Mouse (Mus musculus) left cerebral cortex, adult 9 months (tissue): Measurements from ENCODE around the gene Shank2.

Experiments
- DNase-seq, 2 experiments: peaks; one replicate each; pipeline ENCODE4 v3.0.0; 2022; ENCODE audit warnings: low spot score in 2 of 2

The Shank2 gene

DNA sequence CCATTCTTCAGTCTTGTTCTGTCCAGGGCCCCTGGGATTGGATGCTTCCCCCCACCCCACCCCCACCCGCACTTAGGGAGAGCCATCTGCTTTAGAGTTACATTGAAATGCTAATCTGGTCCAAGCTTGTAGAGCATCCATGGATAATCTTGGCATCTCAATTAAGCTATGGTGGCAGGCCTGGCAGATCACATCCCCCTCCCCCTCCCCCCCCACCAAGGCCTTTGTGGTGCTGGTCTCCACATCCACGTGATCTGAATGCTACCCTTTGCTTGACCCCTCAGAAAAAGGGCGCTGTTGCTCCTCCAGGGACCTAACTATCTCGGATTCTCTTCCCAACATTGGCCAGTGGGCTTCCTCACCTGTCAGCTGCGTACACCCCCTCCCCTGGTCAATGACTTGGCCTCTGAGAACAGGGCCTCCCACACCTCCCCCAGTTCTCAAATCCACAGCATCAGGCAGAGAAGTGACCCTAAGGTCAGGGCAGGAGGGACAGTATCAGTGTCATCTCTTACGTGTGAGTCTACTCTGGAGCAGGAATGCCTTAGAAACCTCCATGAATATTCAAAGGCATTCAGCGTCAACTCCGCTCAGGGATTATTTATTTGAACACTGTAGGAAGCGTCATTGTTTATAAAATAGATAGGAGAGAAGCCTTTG, 104.8 kb downstream of the Shank2 start:
- DNase-seq = no peak

DNA sequence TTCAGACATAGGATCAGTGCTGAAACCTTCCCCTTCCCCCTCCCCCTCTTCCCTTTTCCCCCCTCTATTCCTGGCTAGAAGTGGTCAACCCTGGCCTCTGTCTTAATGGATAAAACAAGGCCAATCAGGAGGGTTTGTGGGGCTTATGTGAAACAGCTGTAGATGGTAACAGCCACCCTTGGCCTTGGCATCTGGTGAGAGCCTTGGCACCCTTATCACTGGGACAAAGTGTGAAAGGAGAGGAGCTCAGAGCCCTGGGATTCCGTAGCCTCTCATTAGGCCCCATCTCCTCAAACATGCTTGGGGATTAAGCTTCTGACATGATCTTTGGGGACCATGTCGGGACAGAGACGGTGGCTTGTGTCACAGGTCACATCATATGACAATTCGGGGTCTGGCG, 106.4 kb downstream of the Shank2 start:
- DNase-seq = no peak

DNA sequence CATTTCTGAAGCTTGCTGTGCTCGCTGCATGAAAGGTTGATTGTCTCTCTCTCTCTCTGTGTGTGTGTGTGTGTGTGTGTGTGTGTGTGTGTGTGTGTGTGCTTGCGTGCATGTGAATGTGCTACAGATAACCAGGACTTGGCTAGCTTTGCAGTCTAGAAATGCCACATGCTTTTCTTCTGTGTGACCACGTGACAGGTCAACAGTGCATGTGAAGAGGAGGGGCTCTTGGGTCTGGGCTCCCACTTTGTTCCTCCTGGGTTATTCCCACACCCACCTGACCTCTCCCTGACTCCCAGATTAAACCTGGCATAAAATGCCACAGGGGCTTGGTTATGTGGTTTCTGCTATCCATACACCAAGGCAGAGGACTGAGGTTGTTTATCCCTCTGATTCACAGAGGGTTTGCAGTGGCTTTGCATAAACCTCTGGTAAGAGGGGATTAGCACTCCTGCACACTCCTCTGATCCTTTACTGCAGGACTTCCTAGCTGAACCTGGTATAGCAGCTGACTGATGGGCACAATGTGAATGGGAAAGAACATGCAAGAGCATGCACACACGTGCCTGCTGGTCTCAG, 109.4 kb downstream of the Shank2 start:
- no peak for DNase-seq

DNA sequence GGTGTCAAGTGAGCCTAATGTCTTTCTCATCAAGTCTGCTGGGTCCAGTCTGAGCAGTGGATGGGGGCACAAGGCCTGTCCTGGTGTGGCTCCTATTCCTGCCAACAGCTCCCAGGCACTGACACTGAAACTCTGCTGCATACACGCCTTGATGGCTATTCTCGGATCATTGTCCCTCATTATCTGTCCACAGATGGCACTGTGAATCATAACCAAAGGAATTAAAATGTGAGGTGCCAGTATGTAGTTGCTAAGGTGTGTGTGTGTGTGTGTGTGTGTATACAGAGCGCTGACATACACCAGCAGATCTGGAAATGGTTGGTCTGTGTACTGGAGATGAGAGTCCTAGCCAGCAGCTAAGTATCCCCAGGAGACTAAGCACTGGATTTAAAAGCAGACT, 110.3 kb downstream of the Shank2 start:
- DNase-seq = no peak

DNA sequence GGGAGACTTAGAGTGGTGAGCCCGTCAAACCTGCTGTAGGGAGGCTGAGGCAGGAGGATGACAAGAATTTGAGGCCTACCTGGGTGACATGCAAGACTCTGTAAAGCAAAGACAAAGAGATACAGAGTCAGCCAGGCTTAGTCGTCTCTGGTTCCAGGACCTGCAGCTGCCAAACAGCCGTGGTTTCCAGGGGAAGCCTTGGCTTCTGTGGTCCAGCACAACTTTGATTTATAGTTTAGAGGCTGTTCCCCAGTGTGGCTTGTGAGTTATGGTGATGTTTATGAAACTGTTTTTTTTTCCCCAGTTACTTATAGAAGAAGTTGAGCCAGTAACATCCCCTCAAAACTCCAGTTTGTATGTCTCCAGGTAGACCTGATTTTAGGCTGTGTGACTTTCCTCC, 112.5 kb downstream of the Shank2 start:
- DNase-seq = no peak

DNA sequence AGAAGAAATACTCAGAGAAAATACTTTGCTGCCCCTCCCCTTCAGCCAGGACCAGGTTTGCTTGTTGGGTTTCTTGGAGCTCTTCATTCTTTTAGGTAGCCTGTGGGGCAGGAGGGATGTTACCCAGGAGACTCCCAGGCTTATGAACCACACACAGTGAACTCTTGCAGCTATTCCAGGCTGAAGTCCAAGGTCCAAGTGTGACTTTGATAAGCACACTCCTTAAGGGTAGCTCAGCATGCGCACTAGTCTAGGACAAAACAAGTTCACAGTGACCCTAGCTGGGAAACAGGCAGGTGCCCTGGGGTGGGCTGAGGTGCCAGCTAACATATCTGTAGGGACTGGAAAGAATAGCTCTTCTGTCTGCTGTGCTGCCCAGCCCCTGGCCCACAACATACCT, 117.8 kb downstream of the Shank2 start:
- no peak for DNase-seq

DNA sequence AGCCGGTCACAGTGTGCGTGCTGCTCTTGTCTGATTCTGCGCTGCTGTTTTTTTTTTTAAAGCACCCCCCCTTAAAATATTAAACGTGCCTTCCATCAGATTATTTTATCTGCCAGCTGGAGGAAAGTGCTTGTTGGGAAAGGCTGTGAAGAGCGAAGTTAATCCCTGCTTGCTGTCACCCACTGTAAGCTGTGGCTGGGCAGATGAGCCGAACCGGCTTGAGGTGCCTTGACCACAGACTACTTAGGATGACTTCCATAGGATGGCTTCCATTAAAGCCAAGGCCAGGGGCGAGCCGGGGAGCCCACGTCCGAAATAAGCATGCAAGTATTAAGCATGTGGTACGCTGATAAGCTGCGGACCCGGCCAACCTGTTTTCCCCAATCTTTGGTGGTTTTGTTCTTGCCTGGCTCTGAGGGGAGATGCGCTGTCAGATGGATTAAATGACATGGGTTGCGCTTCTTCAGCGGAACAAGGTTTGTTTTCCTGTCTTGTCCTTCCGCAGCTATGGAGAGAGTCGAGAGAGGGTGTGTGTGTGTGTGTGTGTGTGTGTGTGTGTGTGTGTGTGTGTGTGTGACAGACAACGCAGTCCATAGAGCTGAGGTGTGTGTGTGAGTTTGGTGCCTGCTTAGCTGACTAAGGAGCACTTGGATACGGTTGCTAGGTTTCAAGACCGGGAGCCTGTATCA, 131.1 kb downstream of the Shank2 start:
- peak in 1 of 2 experiments; percentile 39 for DNase-seq

DNA sequence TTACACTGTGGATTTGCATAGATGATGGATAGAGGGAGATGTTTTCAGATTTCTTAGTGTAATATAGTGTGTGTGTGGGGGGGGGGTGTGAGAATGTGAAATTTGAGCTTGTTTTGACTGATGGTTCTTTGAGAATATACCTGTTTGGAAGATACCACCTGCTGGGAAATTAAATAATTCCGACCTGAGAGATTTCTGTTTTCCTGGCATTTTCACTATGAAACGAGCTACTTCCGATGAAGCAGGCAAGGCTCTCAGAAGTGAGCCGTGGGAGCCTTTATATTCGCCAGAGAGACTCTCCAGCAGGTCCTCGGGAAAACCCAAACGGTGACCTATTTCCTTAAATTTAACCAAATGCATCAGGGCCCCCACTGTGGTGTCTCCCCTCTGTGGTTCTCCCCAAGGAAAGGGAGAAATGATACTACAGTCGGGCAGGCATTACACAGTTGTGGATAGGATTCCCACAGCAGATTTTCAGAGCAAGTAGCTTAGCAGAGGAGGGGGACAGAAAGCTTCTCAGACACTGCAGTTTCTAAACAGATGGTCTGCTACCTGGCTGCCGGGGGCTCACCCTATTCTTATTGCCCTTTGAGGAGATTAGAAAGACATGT, 131.8 kb downstream of the Shank2 start:
- DNase-seq = peak in 1 of 2 experiments; percentile 14

DNA sequence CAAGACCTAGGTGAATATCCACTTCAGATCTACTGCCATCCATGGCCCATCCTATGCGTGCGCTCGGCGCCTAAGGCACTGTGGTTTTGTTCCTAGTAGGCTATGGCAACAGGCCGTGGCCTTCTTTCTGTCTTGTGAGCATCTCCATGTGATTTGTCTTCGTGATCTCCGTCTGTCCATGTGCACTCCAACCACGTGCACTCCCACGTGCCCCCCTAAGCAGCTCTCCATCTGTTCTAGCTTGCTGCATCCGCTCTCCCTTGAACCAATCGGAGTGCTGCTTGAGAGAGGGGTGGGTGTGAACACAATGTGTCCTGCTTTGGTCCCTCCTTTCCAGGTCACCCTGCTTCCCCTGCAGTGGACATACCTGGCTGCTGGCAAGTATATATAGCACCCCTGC, 133.0 kb downstream of the Shank2 start:
- DNase-seq = peak in 1 of 2 experiments; percentile 56

DNA sequence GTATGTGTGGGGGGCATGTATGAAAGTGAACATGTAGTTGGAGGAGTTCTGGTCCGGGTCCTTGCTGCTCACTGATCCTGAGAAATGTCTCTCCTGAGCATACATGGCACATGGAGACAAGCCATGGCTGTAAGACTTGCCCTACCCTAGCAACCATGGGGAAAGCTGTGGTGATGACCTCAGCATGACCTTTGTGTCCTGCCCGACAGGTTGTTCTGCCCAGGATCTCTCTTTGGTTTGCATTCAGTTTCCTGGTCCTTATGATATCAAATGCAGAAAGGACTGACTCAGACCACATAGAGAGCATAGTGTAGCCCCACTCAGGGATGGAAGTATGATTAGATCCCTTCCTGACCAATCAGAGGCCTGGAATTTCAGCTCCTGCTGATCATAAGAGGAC, 136.1 kb downstream of the Shank2 start:
- DNase-seq = no peak

DNA sequence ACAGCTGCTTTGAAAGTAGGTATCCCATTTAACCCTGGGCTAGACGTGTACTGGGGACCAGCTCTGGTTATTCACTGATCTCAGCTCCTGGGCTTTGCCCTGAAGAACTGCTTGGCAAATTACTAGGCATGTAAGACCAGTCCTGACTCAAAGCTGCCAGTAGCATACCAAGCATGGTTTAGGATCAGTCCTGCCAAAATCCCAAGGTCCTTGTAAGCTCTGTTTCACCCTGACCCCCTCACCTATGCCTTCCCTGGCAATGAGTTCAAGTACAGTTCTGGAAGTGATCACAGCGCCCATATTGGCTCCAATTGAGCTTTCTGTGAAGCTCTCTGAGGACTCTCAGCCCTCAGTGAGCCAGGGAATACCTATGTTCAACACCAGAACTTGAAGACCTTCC, 136.7 kb downstream of the Shank2 start:
- DNase-seq = no peak

DNA sequence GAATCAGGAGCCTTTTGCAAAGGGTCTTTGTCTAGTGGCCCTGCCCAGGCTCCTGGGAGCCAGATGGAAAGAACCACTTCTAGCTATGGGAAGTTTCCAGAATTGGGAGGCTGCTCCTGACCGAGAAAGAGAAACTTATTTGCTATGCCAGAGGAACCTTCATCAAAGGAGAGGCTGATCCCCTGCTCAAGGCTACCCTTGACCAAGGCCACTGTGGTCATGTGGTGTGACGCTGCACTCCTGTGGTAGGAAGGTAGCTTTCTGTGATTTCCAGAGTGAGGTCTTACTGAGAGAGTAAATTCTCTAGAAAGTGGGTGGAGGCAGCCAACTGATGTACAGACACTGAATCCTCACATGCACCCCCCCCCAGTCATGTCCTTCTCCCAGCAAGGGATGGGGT, 138.0 kb downstream of the Shank2 start:
- no peak for DNase-seq

DNA sequence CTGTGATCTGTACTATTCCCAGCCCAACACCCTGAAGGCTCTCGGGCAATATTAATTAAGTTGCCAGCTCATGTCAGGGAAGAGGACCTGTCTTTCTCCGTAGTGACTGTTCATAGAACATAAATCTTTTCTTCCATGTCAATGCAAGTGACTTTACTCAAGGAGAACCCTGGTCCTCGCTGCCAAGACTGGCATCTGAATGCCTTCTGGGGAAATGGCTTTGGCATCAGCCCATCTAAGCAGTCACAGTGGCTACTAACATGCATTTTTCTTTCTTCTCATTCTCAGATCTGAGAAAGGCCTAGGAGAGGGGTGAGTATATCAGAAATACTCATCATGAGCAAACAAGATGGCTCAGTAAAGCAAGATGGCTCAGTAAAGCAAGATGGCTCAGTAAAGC, 138.7 kb downstream of the Shank2 start:
- DNase-seq = no peak

DNA sequence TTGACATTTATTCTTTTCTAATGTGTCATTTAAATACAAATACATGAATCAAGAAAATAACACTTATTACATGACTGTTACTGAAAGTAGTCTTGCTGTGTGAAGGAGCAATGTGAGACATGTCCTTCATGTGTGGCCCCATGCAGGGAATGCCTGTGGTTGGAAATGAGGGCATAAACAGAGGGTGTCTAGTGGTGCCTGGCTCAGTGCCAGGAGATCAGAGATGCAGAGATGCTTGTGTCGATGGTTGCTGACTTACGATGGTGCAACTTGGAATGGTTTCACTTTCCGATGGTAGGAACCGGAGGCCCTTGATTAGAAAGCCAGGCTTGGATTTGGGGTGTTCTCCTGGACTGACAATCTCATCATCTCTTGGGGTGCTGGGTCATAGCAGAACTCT, 140.3 kb downstream of the Shank2 start:
- DNase-seq = no peak

DNA sequence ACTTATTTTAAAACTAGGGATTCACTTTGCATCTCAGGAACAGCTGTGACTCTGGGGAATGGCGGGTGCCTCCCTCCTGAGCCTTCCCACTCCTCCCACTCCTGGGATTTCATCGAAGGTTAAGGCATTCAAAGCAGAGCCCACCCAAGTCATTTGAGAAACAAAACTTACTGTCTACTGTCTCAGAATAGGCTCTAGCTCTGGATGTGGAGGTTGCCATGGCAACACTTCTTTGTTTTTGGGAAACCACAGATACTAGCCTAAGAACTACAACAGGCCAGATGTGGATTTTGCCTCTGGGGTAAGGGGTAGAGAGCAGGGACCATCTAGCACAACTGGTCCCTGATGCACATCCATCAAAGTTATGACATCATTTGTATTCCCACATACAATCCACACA, 142.2 kb downstream of the Shank2 start:
- DNase-seq = no peak

DNA sequence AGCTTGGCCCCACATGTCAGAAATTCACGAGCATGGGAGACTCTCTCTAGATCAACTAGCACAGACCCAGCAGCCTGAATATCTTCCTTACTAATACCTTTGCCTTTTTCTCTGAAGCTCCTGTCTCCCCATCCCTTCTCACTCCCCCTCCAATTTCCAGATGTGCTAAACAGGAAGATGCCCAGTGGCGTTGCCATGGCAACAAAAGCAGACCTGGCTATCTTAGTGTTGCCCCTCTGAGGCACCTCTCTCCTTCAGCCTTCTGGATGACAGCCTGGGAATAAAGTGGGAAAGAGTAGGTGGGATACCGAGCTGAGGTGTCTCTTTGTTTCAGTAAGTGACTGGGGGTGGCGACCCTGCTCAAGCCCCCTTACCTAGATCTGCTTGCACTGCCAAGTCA, 146.4 kb downstream of the Shank2 start:
- DNase-seq = no peak

DNA sequence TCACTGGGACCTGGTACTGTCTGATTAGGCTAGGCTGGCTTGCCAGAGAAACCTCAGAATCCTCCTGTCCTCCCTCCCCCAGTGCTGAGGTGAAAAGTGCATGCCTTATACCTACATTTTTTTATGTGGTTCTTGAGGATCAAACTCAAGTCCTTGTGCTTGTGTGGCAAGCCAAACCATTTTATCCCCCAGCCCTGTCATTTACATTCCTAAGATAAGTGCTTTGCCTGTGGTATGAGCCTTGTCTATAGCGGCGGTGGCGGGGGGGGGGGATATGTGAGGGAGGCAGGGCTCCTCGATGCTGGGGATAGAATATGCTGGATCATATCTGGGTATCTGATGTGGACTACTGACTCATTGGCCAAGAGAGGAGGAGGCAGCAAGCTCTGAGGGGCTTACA, 151.4 kb downstream of the Shank2 start:
- DNase-seq = no peak

DNA sequence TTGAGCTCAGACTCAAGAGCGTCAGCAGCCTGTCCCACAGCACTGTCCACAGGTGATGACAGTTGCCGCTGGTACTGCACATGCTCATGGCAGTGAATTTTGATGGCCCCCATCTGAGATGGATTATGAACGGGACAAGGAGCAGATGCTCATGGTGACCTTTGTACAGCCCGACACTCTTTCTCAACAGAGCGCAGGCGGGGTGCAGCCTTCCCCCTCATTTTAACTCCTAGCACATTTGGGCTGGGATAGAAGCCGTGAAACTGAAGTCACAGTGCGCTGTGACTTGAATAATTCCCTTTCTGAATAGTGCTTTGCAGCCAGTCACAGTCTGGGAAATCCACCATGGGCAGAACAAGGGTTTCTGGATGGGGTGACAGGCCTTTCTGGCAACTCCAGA, 152.0 kb downstream of the Shank2 start:
- DNase-seq = no peak

DNA sequence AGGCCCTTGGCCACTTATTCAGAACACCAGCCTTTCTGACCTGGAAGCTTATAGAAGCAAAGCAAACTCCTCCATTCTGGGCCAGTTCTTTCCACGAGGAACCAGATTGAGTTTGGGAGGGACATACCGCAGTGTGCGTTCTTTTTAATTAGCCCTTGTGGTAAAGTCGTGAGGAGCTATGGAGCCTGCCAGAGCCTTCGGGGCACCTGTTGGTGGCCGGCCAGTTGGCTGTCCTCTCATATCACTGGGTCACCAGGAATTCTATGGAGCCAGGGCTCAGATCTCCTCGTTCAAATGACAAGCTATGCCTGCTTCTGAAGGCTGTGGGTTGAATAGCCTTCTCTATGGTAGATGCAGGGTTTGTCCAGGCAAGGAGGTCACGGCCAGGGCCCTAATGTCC, 156.2 kb downstream of the Shank2 start:
- DNase-seq = no peak

DNA sequence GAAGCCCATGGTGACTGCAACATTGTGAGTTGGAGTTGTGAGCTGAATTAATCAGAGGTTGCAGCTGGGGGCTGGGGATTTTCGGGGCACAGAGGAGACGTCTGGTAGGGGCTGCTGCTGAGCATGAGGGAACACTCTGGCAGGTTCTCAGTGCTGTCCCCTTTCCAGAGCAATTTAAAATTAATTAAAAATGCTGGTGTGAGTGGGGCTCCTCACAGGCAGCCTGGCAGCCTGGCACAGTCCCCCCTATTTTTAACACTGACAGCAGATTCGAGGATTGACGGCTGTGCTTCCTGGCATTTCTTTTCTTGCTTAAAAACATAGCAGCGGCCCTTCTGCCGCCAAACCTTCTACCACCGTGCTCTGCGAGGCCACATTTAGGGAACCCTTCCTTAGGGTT, 157.8 kb downstream of the Shank2 start:
- no peak for DNase-seq

DNA sequence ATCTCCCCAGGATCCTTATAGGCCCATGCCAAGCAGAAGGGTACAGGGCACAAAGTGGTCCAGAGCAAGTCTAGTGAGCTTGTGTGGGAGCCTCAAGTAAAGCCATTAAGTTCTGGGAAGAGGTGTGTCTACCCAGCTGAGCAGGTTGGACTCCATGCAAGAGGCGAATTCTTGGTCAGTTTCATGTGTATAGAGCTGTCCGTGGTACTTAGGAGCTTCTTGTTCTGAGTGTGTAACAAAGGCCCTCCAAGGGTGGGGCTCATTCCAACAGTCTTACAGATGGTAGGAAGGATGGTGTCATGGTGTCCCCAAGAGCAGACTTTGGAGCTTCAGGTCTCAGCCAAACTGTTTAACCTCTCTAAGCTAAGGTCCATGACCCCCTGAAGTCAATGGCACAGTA, 158.3 kb downstream of the Shank2 start:
- no peak for DNase-seq

DNA sequence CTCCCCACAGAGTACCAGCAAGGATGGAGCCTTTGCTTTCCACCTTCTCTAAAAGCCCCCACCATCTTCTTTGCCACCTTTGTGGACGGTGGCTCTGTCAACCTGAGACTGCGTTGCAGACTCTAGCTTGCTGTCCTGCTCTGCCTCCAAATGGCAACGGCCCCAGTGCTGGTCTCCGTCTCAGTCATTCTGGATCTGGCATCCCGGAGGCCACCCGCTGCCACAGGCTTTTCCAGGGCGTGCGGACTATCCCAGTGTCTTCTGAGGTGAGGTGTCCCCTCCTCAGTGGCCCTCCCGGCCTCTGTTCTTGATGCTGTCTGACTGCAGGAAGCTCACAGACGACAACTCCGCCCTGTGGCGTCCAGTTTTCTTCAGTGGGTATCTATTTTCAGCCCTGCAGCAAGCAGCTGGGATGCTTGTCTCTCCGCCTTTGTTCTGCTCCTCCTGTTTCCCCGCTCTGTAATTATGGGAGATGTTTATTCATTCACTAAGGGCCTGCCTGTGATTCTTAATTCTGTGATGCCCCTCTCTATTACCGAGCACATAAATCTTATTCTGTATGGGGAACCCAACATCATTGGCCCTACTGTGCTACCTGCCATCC, 159.0 kb downstream of the Shank2 start:
- DNase-seq = peak in 1 of 2 experiments; percentile 22

DNA sequence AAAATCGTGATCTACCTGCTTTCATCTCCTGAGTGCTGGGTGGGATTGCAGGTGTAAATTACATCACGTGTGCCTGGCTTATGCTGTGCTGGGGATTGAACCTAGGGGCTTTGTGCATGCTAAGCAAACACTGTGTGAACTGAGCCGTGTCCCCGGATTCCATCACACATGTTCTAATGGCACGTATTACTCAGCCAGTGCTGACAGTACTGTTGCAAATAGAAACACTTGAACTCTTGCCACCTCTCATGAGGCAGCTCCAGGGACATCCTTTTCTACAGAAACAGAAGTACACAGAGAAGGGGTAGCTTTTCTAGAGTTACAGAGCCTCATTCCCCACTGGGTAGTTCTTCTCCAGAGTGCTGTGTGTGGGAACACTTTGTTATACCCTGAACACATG, 168.5 kb downstream of the Shank2 start:
- no peak for DNase-seq
